Mouse (Mus musculus): Measurements from ENCODE around the gene Chchd3.

DNA sequence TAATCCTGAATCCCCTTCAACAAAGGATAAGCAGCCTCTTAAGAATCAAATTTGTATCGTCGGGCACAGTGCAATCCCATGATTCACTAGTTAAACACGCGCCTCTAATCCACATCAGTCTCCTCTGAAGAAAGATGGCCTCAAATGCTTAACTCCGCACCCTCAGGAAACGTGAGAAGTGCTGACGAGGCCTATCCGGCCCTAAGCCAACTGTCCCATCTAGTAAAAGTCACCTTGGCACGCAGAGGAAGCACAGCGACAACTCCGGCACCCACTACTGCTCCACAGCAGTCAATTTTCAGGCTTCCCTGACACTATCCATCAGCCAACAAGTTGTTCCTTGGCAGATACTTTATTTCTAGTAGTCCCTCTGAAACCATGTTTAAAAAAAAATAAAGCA lies 78.8 kb downstream of the Chchd3 start:
- TF ChIP-seq CTCF (IDR thresholded peaks at IDR 0.05) (no peak), EP300 (IDR thresholded peaks at IDR 0.05) (no peak)
